Mouse (Mus musculus): Measurements from ENCODE around the gene Gpr88.

- TF ChIP-seq POLR2A (IDR thresholded peaks at IDR 0.05; ENCODE audit: insufficient read length, low read depth): no peak
- no peak for TF ChIP-seq MYOG (IDR thresholded peaks at IDR 0.05; ENCODE audit: control insufficient read depth in 1 of 3, insufficient read depth in 1 of 3, insufficient read length in 2 of 3, low read depth in 2 of 3)
- TF ChIP-seq MYOD1 (IDR thresholded peaks at IDR 0.05; ENCODE audit: control insufficient read depth in 1 of 3, insufficient read length in 2 of 3, low read depth in 2 of 3): no peak
- TF ChIP-seq MAX (IDR thresholded peaks at IDR 0.05; ENCODE audit: low read depth): no peak
- no peak for TF ChIP-seq TCF12 (IDR thresholded peaks at IDR 0.05; ENCODE audit: insufficient read depth, poor library complexity, severe bottlenecking)
- no peak for TF ChIP-seq CEBPB (IDR thresholded peaks at IDR 0.05; ENCODE audit: insufficient read depth, poor library complexity, severe bottlenecking)
- no peak for TF ChIP-seq USF1 (IDR thresholded peaks at IDR 0.05; ENCODE audit: low read depth)
- TF ChIP-seq POLR2AphosphoS2 (IDR thresholded peaks at IDR 0.05; ENCODE audit: insufficient read length, low read depth): no peak
- TF ChIP-seq E2F4 (IDR thresholded peaks at IDR 0.05; ENCODE audit: insufficient read depth): no peak
Observed at GRCm38 (mm10) chr3:116301754-116302153, 48.5 kb upstream of the Gpr88 start.
